Mouse (Mus musculus) liver, embryonic 13.5 days (tissue): Measurements from ENCODE around the gene Gpd2. TPM values are rescaled to one million over a fixed set of nuclear protein-coding genes. Genes with fewer than 3 reads are reported as not detected.
A peak's percentile ranks its signal among the peaks of the same experiment; 100 is the strongest.

Experiments used
- ATAC-seq: fragments of 200-750 bp; cut with Nextera tagmentation; 2 replicates; pipeline ENCODE4 v1.8.0; 2017; ENCODE audit warnings: low read depth, mild to moderate bottlenecking, moderate number of reproducible peaks, moderate library complexity
- DNase-seq: peaks from one replicate; pipeline ENCODE4 v3.0.0; 2022
- H3K27ac ChIP-seq: fragments of 300-500 bp; sonication (generic); 2 replicates; pipeline ENCODE4 v1.5.1; 2015; ENCODE audit warnings: moderate library complexity, mild to moderate bottlenecking, inconsistent platforms
- H3K27me3 ChIP-seq: fragments of 300-500 bp; sonication (generic); 2 replicates; pipeline ENCODE4 v1.6.1; 2015; ENCODE audit warnings: mild to moderate bottlenecking, inconsistent platforms
- H3K36me3 ChIP-seq: fragments of 300-500 bp; sonication (generic); 2 replicates; pipeline ENCODE4 v1.6.1; 2015; ENCODE audit warnings: mild to moderate bottlenecking, inconsistent platforms
- H3K4me1 ChIP-seq: fragments of 300-500 bp; sonication (generic); replicated peaks from 2 replicates; pipeline ENCODE4 v1.6.1; 2015; ENCODE audit warnings: inconsistent platforms
- H3K4me2 ChIP-seq: fragments of 300-500 bp; sonication (generic); 2 replicates; pipeline ENCODE4 v1.6.1; 2015; ENCODE audit warnings: inconsistent platforms, mild to moderate bottlenecking, moderate library complexity
- H3K4me3 ChIP-seq: fragments of 300-500 bp; sonication (generic); replicated peaks from 2 replicates; pipeline ENCODE4 v1.5.1; 2015; ENCODE audit warnings: mild to moderate bottlenecking, inconsistent platforms
- H3K9ac ChIP-seq: fragments of 300-500 bp; sonication (generic); 2 replicates; pipeline ENCODE4 v1.6.1; 2015; ENCODE audit warnings: mild to moderate bottlenecking, inconsistent platforms
- H3K9me3 ChIP-seq: fragments of 300-500 bp; sonication (generic); replicated peaks from 2 replicates; pipeline ENCODE4 v1.6.1; 2016; ENCODE audit warnings: inconsistent platforms
- WGBS: fragments of 180-500 bp; shearing (Covaris S2); methylation state at CpG from one replicate; pipeline ENCODE4 v1.1.7; 2015; ENCODE audit not compliant: insufficient replicate concordance; 5-methylcytosine and 5-hydroxymethylcytosine counted together
- polyA plus RNA-seq: library from polyadenylated mRNA; unstranded; fragments of >200 nt; fragmentation: Nextera tagmentation; extraction: Ambion mirVana; gene quantifications from 2 replicates; pipeline ENCODE4 v1.2.1, GENCODE M21; 2015

Gene Gpd2
- polyA plus RNA-seq, 1 experiment from 2014 or later: 10.3 TPM

DNA sequence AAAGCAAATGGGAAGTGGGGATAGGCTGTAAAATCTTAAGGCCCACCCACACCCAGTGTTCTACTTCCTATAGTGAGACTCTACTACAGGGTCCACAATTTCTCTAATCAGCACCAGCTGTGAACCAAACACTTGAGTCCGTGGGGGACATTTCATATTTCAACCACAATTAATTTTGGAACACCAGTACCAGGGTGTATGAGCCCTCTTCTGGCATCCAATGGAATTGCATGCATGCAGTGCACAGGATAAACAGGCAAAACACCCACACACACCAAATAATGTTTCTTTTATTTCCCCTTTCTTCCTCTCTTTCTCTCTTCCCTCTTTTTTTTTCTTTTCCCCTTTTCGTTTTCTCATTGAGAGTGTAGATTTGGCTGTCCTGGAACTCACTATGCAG is 78.6 kb downstream of the Gpd2 start:
- ATAC-seq (no peak), DNase-seq (no peak)
- 21% methylated on average over 2 of the region's 2 CpGs for WGBS

DNA sequence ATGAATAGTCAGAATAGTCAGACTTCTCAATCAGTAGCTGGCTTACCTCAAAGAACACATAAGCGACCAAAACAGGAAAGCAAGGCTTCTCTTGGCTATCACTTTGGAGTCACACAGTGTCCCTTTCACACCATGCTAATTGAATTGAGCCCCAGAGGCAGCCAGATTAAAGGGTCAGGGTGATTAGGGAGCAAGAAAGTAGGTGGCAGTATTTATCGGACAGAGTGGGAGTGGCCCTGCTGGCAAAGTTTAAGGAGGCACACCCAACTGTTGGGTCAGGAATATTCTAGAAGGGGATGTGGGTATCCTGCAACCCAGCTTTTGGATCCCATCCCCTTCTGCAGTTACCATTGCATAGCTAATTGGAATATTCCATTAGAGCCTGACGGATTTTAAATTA is 80.9 kb downstream of the Gpd2 start:
- DNase-seq: no peak
- Histone ChIP-seq H3K36me3 (no peaks in the 10 kb centered on the region), H3K27ac (no peak overlapping the region), H3K9ac (no peak overlapping the region), H3K9me3 (no peaks in the 10 kb centered on the region), H3K4me1 (no peaks in the 10 kb centered on the region), H3K27me3 (no peaks in the 10 kb centered on the region), H3K4me2 (no peak overlapping the region), H3K4me3 (no peak overlapping the region)
- ATAC-seq: no peak
- 58% methylated on average over 3 of the region's 3 CpGs for WGBS

More for the DNA sequence above, 78.6 kb downstream of the Gpd2 start:
- H3K4me3 ChIP-seq: no peak overlapping the region
- no peaks in the 10 kb centered on the region for H3K4me1 ChIP-seq
- H3K9ac ChIP-seq: no peak overlapping the region
- H3K4me2 ChIP-seq: no peak overlapping the region
- no peaks in the 10 kb centered on the region for H3K9me3 ChIP-seq
- no peak overlapping the region for H3K27ac ChIP-seq
- no peaks in the 10 kb centered on the region for H3K36me3 ChIP-seq
- no peaks in the 10 kb centered on the region for H3K27me3 ChIP-seq

DNA sequence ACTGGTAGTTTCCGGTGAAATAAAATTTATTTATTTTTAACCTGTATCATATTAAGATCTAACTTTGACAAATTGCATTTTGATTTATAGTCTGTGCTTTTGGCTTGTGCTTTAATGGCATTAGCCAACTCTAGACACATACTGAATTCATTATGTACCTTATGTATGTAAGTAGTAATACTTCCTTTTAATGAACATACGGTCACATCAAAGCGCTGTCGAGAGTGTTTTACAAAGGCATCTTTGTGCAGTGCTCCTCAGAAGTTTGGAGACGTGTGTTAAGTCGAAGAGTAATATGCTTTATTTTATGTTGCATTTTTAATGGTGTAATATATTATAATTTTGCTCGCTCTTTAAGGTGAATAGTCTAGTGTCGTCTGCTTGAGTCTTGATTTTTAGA is 88.7 kb downstream of the Gpd2 start:
- no peak overlapping the region for H3K9ac ChIP-seq
- DNase-seq (no peak), ATAC-seq (no peak)
- WGBS: 78% methylated on average over 8 of the region's 8 CpGs
- H3K9me3 ChIP-seq: no peaks in the 10 kb centered on the region
- no peaks in the 10 kb centered on the region for H3K27me3 ChIP-seq
- no peak overlapping the region for H3K4me2 ChIP-seq
- no peak overlapping the region for H3K4me3 ChIP-seq
- H3K36me3 ChIP-seq: no peaks in the 10 kb centered on the region
- H3K4me1 ChIP-seq: peaks cover 6% of the 10 kb centered on the region; the same call in 1 of the 2 replicates
- H3K27ac ChIP-seq: no peak overlapping the region

GRCm38 (mm10) chr2:57329327-57329726 is 91.9 kb downstream of the Gpd2 start:
- H3K27ac ChIP-seq: no peak overlapping the region
- H3K27me3 ChIP-seq: no peaks in the 10 kb centered on the region
- DNase-seq (no peak), ATAC-seq (no peak)
- no peak overlapping the region for H3K4me3 ChIP-seq
- peaks cover 6% of the 10 kb centered on the region; the same call in 1 of the 2 replicates for H3K4me1 ChIP-seq
- no peak overlapping the region for H3K4me2 ChIP-seq
- H3K9ac ChIP-seq: no peak overlapping the region
- no peaks in the 10 kb centered on the region for H3K36me3 ChIP-seq
- H3K9me3 ChIP-seq: no peaks in the 10 kb centered on the region
- WGBS: 46% methylated on average over 7 of the region's 7 CpGs

- Histone ChIP-seq H3K27ac (no peak overlapping the region), H3K27me3 (no peaks in the 10 kb centered on the region), H3K4me2 (no peak overlapping the region), H3K9ac (no peak overlapping the region), H3K36me3 (no peaks in the 10 kb centered on the region), H3K4me1 (peaks cover 6% of the 10 kb centered on the region; the same call in 1 of the 2 replicates), H3K4me3 (no peak overlapping the region), H3K9me3 (no peaks in the 10 kb centered on the region)
- ATAC-seq (no peak), DNase-seq (no peak)
- 27% methylated on average over 3 of the region's 3 CpGs for WGBS
These were observed 93.4 kb downstream of the Gpd2 start for GRCm38 (mm10) chr2:57330812-57331211.

- no peak overlapping the region for H3K9ac ChIP-seq
- no peak overlapping the region for H3K4me2 ChIP-seq
- ATAC-seq (no peak), DNase-seq (no peak)
- peaks cover 6% of the 10 kb centered on the region; the same call in 1 of the 2 replicates for H3K4me1 ChIP-seq
- no peak overlapping the region for H3K27ac ChIP-seq
- H3K4me3 ChIP-seq: no peak overlapping the region
- no peaks in the 10 kb centered on the region for H3K27me3 ChIP-seq
- WGBS: 57% methylated on average over 8 of the region's 8 CpGs
- H3K36me3 ChIP-seq: no peaks in the 10 kb centered on the region
- no peaks in the 10 kb centered on the region for H3K9me3 ChIP-seq
These were observed 93.8 kb downstream of the Gpd2 start for GRCm38 (mm10) chr2:57331266-57331665.

DNA sequence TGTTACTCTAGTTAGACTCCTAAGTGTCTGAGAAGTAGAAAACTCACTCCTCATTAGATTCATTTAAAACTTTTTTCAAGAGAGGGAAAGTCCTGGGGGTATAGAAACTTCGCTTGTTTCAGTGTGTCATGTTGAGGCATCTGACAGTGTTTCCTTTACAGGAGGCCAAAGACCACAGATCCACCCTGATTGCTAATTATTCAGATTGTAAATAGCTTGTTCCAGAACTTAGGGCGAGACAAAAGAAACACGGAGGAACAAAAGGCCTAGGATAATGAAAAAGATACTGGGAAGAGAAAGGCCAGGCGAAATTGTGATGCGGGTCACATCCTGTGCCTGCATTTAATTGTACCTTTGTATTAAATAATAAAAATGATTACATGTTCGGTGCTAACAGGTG is 96.0 kb downstream of the Gpd2 start:
- no peak for DNase-seq
- H3K27me3 ChIP-seq: no peaks in the 10 kb centered on the region
- H3K4me2 ChIP-seq: no peak overlapping the region
- H3K9me3 ChIP-seq: no peaks in the 10 kb centered on the region
- H3K4me3 ChIP-seq: no peak overlapping the region
- WGBS: 76% methylated on average over 6 of the region's 6 CpGs
- H3K27ac ChIP-seq: no peak overlapping the region
- H3K36me3 ChIP-seq: no peaks in the 10 kb centered on the region
- ATAC-seq: no peak
- H3K4me1 ChIP-seq: peaks cover 6% of the 10 kb centered on the region; the same call in 1 of the 2 replicates
- no peak overlapping the region for H3K9ac ChIP-seq

DNA sequence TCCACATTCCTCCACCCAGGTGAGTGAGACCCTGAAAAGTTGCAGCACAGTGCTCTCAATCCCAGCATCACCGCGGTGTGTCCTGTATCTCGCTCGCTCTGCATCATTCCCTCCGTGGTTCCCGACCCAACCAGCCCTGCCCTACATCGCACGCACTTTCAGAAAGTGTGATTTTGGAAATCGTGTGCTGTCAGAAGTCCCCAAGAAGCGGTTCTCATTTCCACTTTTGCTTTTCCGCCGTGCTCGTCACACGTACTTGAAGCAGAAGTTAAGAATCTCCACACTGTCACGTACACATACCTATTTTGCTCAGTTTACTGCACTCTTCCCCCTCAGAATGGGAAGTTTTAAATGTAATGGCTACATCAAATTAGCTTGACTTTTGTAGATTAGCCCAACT is 98.0 kb downstream of the Gpd2 start:
- Histone ChIP-seq H3K4me1 (no peaks in the 10 kb centered on the region), H3K27me3 (no peaks in the 10 kb centered on the region), H3K27ac (no peak overlapping the region), H3K9ac (no peak overlapping the region), H3K4me3 (no peak overlapping the region), H3K36me3 (no peaks in the 10 kb centered on the region), H3K4me2 (no peak overlapping the region), H3K9me3 (no peaks in the 10 kb centered on the region)
- no peak for ATAC-seq
- DNase-seq: no peak
- WGBS: 82% methylated on average over 15 of the region's 15 CpGs

DNA sequence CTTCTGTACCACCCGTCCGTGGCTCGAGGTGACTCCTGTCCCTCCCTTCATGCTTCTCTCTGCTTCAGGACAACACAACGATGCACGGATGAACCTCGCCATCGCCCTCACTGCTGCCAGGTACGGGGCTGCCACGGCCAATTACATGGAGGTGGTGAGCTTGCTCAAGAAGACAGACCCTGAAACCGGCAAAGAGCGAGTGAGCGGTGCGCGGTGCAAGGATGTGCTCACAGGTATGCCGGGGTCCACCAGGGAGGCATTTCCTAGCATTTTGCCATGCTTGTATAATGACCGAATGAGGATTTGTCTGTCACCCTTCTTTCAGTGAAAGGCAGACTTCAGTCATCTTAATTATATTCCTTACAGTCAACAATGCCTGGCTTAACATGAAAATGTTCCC is 101.3 kb downstream of the Gpd2 start:
- DNase-seq: no peak
- no peak overlapping the region for H3K4me2 ChIP-seq
- no peaks in the 10 kb centered on the region for H3K27me3 ChIP-seq
- no peaks in the 10 kb centered on the region for H3K36me3 ChIP-seq
- no peaks in the 10 kb centered on the region for H3K9me3 ChIP-seq
- no peak for ATAC-seq
- no peak overlapping the region for H3K4me3 ChIP-seq
- H3K9ac ChIP-seq: no peak overlapping the region
- H3K27ac ChIP-seq: no peak overlapping the region
- no peaks in the 10 kb centered on the region for H3K4me1 ChIP-seq
- 81% methylated on average over 16 of the region's 16 CpGs for WGBS

- H3K27ac ChIP-seq: no peak overlapping the region
- DNase-seq: no peak
- no peak for ATAC-seq
- no peaks in the 10 kb centered on the region for H3K27me3 ChIP-seq
- H3K4me1 ChIP-seq: no peaks in the 10 kb centered on the region
- no peaks in the 10 kb centered on the region for H3K36me3 ChIP-seq
- H3K9me3 ChIP-seq: no peaks in the 10 kb centered on the region
- H3K4me2 ChIP-seq: no peak overlapping the region
- no peak overlapping the region for H3K4me3 ChIP-seq
- 45% methylated on average over 1 of the region's 1 CpGs for WGBS
- H3K9ac ChIP-seq: no peak overlapping the region
These were observed 105.5 kb downstream of the Gpd2 start for GRCm38 (mm10) chr2:57342910-57343309.

DNA sequence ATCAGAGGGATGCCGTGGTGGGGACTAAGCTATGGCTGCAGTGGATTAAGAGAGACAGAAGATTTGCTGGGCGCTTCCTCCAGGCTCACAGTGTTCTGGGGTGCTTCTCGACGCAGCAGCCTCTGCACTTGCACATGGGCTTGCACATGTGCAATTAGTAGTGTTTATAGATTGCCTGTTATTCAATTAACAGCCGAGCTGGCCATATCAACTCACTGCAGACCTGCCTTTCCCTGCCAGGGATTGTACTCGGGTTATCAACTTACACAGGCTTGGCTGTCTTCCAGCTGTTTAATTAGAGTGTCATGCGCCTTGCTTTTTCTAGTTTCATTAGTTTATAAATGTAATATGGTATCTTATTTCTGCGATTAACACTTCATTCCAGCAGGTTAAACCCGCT is 113.2 kb downstream of the Gpd2 start:
- Histone ChIP-seq H3K4me3 (no peak overlapping the region), H3K36me3 (no peaks in the 10 kb centered on the region), H3K4me2 (no peak overlapping the region), H3K27ac (no peak overlapping the region), H3K9ac (no peak overlapping the region), H3K27me3 (no peaks in the 10 kb centered on the region), H3K9me3 (no peaks in the 10 kb centered on the region), H3K4me1 (peaks cover 16% of the 10 kb centered on the region)
- WGBS: 39% methylated on average over 9 of the region's 9 CpGs
- DNase-seq (peak; percentile 30), ATAC-seq (peak; percentile 92)

GRCm38 (mm10) chr2:57353722-57354432 is 116.4 kb downstream of the Gpd2 start:
- no peak overlapping the region for H3K9ac ChIP-seq
- no peak overlapping the region for H3K4me2 ChIP-seq
- no peaks in the 10 kb centered on the region for H3K27me3 ChIP-seq
- H3K9me3 ChIP-seq: no peaks in the 10 kb centered on the region
- no peak for ATAC-seq
- no peak overlapping the region for H3K4me3 ChIP-seq
- WGBS: 74% methylated on average over 9 of the region's 9 CpGs
- H3K36me3 ChIP-seq: no peaks in the 10 kb centered on the region
- no peak overlapping the region for H3K27ac ChIP-seq
- peaks cover 16% of the 10 kb centered on the region for H3K4me1 ChIP-seq
- no peak for DNase-seq
